Mouse (Mus musculus): ENCODE data around the gene Xaf1.

GRCm38 (mm10) chr11:72265483-72265882, 35.9 kb upstream of the Xaf1 start:
- TF ChIP-seq POLR2A (IDR thresholded peaks at IDR 0.05; ENCODE audit: control insufficient read depth, extremely low read depth, insufficient read depth, low read length, poor library complexity) (no peak), CTCF (IDR thresholded peaks at IDR 0.05; ENCODE audit: borderline replicate concordance, control insufficient read depth, extremely low read depth, insufficient read depth, low read length, poor library complexity) (no peak)
